Mouse (Mus musculus) intestine, embryonic 15.5 days (tissue): ENCODE results near the gene Fam166a. TPM values are rescaled to one million over a fixed set of nuclear protein-coding genes. Genes with fewer than 3 reads are reported as not detected.

Experiments used
- polyA plus RNA-seq: library from polyadenylated mRNA; unstranded; fragments of >200 nt; fragmentation: Nextera tagmentation; extraction: Ambion mirVana; gene quantifications from 2 replicates; pipeline ENCODE4 v1.2.1, GENCODE M21; 2015

The Fam166a gene
- polyA plus RNA-seq, 1 experiment from 2014 or later = not detected

Other genes starting within 250 kb of the Fam166a start
- gene Mrpl41, start 243.6 kb upstream of the Fam166a start, polyA plus RNA-seq = 136 and 141 TPM in 2 replicates
- 7.7 and 8.5 TPM in 2 replicates for gene Pnpla7, start 242.7 kb upstream of the Fam166a start, polyA plus RNA-seq
- gene Nsmf, start 164.4 kb upstream of the Fam166a start, polyA plus RNA-seq = 48.8 and 50.6 TPM in 2 replicates
- gene Entpd8, start 138.4 kb upstream of the Fam166a start, polyA plus RNA-seq = 8.9 and 11.7 TPM in 2 replicates
- gene Noxa1, start 123.6 kb upstream of the Fam166a start, polyA plus RNA-seq = 5.6 and 10.0 TPM in 2 replicates
- gene Nrarp, start 38.0 kb upstream of the Fam166a start, polyA plus RNA-seq = 14.3 and 19.3 TPM in 2 replicates
- 16.4 and 18.5 TPM in 2 replicates for gene Tor4a, start 21.9 kb upstream of the Fam166a start, polyA plus RNA-seq
- gene Nelfb, start 7.3 kb upstream of the Fam166a start, polyA plus RNA-seq = 94.8 and 106 TPM in 2 replicates
- gene Stpg3, start 4.1 kb upstream of the Fam166a start, polyA plus RNA-seq = not detected in 2 replicates
- 600 and 657 TPM in 2 replicates for gene Tubb4b, start 6.0 kb downstream of the Fam166a start, polyA plus RNA-seq
- gene Slc34a3, start 15.6 kb downstream of the Fam166a start, polyA plus RNA-seq = 5.0 and 5.6 TPM in 2 replicates
- 0.14 and 0.29 TPM in 2 replicates for gene Rnf224, start 18.0 kb downstream of the Fam166a start, polyA plus RNA-seq
- 19.0 and 24.8 TPM in 2 replicates for gene Rnf208, start 23.5 kb downstream of the Fam166a start, polyA plus RNA-seq
- 1.4 and 2.3 TPM in 2 replicates for gene Cysrt1, start 23.7 kb downstream of the Fam166a start, polyA plus RNA-seq
- gene AL732309.1, start 28.1 kb downstream of the Fam166a start, polyA plus RNA-seq = 4.3 and 5.5 TPM in 2 replicates
- 22.8 and 23.2 TPM in 2 replicates for gene Tmem203, start 36.7 kb downstream of the Fam166a start, polyA plus RNA-seq
- 20.7 and 23.6 TPM in 2 replicates for gene Tprn, start 43.9 kb downstream of the Fam166a start, polyA plus RNA-seq
- 200 and 212 TPM in 2 replicates for gene Ssna1, start 53.7 kb downstream of the Fam166a start, polyA plus RNA-seq
- gene Anapc2, start 53.7 kb downstream of the Fam166a start, polyA plus RNA-seq = 95.8 and 103 TPM in 2 replicates
- gene Tmem210, start 69.4 kb downstream of the Fam166a start, polyA plus RNA-seq = not detected in 2 replicates
- 0.43 and 1.8 TPM in 2 replicates for gene Lrrc26, start 71.2 kb downstream of the Fam166a start, polyA plus RNA-seq
- 1.4 TPM in 2 replicates for gene Grin1, start 100.4 kb downstream of the Fam166a start, polyA plus RNA-seq
- gene Man1b1, start 113.6 kb downstream of the Fam166a start, polyA plus RNA-seq = 40.2 and 40.8 TPM in 2 replicates
- 46.0 and 48.6 TPM in 2 replicates for gene Dpp7, start 137.6 kb downstream of the Fam166a start, polyA plus RNA-seq
- 105 and 122 TPM in 2 replicates for gene Uap1l1, start 146.9 kb downstream of the Fam166a start, polyA plus RNA-seq
- gene Sapcd2, start 153.6 kb downstream of the Fam166a start, polyA plus RNA-seq = 46.8 and 48.8 TPM in 2 replicates
- gene Entpd2, start 177.1 kb downstream of the Fam166a start, polyA plus RNA-seq = 12.1 and 15.6 TPM in 2 replicates
- gene Npdc1, start 180.6 kb downstream of the Fam166a start, polyA plus RNA-seq = 40.9 and 48.2 TPM in 2 replicates
- 0.18 TPM in 1 of 2 replicates, not detected in the other for gene Fut7, start 204.5 kb downstream of the Fam166a start, polyA plus RNA-seq
- 2.8 and 3.7 TPM in 2 replicates for gene Abca2, start 210.0 kb downstream of the Fam166a start, polyA plus RNA-seq
- 2.2 and 3.0 TPM in 2 replicates for gene Clic3, start 238.1 kb downstream of the Fam166a start, polyA plus RNA-seq
- gene Paxx, start 242.3 kb downstream of the Fam166a start, polyA plus RNA-seq = 28.0 and 33.2 TPM in 2 replicates